Mouse (Mus musculus): Measurements from ENCODE around the gene Rap2c.

Gene Rap2c

GRCm38 (mm10) chrX:51017851-51018785 lies at the start of gene Rap2c:
TSS of gene Rap2c (minus strand) at chrX:51018018.
- peak; percentile 78 for DNase-seq

- DNase-seq, result peak; percentile 73
Measured at GRCm38 (mm10) chrX:51066539-51067286, 48.9 kb upstream of the Rap2c start.

- peak; percentile 65 for DNase-seq
Measured at GRCm38 (mm10) chrX:51065773-51066172, 48.0 kb upstream of the Rap2c start.

GRCm38 (mm10) chrX:51065158-51065664 lies 47.4 kb upstream of the Rap2c start:
- DNase-seq, result no peak

- no peak for DNase-seq
Measured at GRCm38 (mm10) chrX:51060220-51060619, 42.4 kb upstream of the Rap2c start.

- no peak for DNase-seq
Measured at GRCm38 (mm10) chrX:51058741-51059140, 40.9 kb upstream of the Rap2c start.

GRCm38 (mm10) chrX:51058317-51058716 lies 40.5 kb upstream of the Rap2c start:
- DNase-seq, result no peak

GRCm38 (mm10) chrX:51051680-51052461 lies 34.1 kb upstream of the Rap2c start:
- DNase-seq, result no peak

- DNase-seq, result no peak
Measured at GRCm38 (mm10) chrX:51035678-51036209, 17.9 kb upstream of the Rap2c start.

GRCm38 (mm10) chrX:51019884-51020283 lies 2.1 kb upstream of the Rap2c start:
- peak; percentile 76 for DNase-seq

GRCm38 (mm10) chrX:51018786-51019179 lies 965 bp upstream of the Rap2c start:
- peak; percentile 71 for DNase-seq

GRCm38 (mm10) chrX:51016926-51017325 lies 892 bp downstream of the Rap2c start:
- DNase-seq, result peak; percentile 8

- peak; percentile 8 for DNase-seq
Measured at GRCm38 (mm10) chrX:51012280-51012679, 5.5 kb downstream of the Rap2c start.

GRCm38 (mm10) chrX:51010323-51010722 lies 7.5 kb downstream of the Rap2c start:
- DNase-seq, result no peak

GRCm38 (mm10) chrX:51000791-51001190 lies 17.0 kb downstream of the Rap2c start:
- DNase-seq, result no peak

- no peak for DNase-seq
Measured at GRCm38 (mm10) chrX:50995310-50995709, 22.5 kb downstream of the Rap2c start.

- no peak for DNase-seq
Measured at GRCm38 (mm10) chrX:50991324-50991723, 26.5 kb downstream of the Rap2c start.

- DNase-seq, result no peak
Measured at GRCm38 (mm10) chrX:50989940-50990339, 27.9 kb downstream of the Rap2c start.

- no peak for DNase-seq
Measured at GRCm38 (mm10) chrX:50988581-50988980, 29.2 kb downstream of the Rap2c start.

GRCm38 (mm10) chrX:50978428-50978827 lies 39.4 kb downstream of the Rap2c start:
- DNase-seq, result no peak

- peak; percentile 4 for DNase-seq
Measured at GRCm38 (mm10) chrX:50972145-50972544, 45.7 kb downstream of the Rap2c start.

- DNase-seq, result no peak
Measured at GRCm38 (mm10) chrX:50969907-50970306, 47.9 kb downstream of the Rap2c start.

All from lung, postnatal 36 days (tissue).